Mouse (Mus musculus) cerebellum, adult 9-11 months (tissue): ENCODE results near the gene Nasp.

Source experiments
- DNase-seq: peaks from one replicate; pipeline ENCODE4 v3.0.0; 2022

The Nasp gene

DNA sequence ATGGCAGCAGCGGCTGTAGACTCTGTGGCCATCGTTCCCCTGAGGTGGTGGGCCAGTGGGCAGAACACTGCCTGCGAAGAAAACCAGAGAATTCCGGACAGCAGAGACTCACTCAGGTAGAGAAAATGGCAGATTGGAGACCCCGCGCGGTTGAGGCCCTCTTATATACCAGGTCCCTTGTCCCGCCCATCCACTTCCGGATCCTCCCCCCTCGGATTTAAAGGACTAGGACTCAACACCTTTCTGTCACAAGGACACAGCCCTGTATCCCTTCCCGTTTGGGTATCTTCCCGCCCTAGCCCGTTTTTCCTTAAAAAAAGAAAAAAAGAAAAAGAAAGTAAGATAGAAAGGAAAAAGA is 403 bp downstream of the Nasp start:
- peak; percentile 90 for DNase-seq

DNA sequence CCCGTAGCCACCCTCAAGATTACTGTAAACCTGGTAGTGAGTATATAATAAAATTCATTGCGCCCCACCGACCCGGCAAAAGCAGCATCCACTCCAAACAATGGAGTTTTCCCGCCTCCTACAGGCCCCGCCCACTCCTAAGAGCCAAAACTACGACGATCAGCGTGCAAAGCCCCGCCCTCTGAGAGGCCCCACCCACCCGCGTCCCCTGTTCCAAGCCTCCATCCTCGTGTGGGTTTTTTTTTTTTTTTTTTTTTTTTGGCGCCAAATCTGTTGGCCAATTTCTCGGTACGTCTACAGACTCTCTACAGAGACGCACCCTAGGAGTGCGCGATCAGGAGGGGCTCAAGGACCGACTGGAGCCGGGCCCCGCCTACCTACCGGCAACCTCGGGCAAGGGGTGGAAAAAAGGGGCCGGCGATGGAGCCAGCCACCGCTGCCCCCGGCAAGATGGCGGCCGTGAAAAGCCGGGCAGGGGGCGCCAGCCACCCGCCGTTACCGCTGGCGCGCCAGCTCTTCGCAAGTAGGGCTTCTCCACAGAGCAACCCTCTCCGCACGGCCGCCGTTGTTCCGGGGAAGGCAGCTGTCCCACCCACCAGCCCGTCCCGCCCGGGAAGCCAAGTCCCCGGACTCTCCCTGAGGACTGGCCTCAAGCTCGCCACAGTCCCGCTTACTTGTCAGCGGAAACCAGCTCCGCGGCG is 933 bp downstream of the Nasp start:
- peak; percentile 72 for DNase-seq

DNA sequence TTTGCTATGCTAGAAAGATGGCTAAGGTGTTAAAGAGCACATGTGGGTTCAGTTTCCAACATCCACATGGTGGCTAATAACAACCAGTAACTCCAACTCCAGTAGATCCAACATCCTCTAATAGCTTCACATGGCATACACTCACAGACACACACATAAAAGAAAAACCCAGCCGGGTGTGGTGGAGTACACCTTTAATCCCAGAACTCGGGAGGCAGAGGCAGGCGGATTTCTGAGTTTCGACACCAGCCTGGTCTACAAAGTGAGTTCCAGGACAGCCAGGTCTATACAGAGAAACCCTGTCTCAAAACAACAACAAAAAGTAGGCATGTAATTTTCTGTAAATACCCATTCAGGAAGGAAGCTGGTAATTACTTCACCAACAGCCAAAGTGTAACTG is 2.9 kb downstream of the Nasp start:
- no peak for DNase-seq

DNA sequence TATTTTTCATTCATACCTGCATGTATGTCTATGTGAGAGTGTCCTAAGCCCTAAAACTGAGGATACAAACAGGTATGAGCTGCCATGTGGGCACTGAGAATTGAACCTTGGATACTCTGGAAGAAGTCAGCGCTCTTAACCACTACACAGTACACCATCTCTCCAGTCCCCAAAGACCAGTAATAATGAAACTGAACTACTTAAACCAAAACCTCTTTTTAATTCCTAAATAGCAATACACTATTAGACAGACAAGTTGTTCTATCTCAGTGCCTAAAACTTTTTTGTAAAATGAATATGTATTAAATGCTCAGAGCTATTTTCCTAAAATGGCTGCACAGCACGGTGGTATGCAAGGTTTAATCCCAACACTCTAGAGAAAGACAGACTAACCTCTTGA is 12.5 kb downstream of the Nasp start:
- no peak for DNase-seq

DNA sequence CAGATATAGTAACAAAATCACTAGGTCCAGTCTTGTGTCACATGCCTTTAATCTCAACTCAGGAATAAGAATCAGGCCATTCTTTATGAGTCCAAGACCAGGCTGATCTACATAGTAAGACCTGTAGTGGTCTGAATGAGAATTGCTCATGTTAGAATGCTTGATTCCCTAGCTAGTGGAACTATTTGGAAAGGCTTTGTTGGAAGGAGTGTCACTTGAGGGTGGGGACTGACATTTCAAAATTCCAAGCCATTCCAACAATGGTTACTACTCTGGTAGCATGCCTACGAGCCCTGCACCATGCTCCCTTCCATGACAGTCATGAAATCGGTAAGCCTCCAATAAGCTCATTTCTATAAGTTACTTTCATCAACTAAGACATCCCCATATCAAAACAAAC is 15.1 kb downstream of the Nasp start:
- DNase-seq: no peak

DNA sequence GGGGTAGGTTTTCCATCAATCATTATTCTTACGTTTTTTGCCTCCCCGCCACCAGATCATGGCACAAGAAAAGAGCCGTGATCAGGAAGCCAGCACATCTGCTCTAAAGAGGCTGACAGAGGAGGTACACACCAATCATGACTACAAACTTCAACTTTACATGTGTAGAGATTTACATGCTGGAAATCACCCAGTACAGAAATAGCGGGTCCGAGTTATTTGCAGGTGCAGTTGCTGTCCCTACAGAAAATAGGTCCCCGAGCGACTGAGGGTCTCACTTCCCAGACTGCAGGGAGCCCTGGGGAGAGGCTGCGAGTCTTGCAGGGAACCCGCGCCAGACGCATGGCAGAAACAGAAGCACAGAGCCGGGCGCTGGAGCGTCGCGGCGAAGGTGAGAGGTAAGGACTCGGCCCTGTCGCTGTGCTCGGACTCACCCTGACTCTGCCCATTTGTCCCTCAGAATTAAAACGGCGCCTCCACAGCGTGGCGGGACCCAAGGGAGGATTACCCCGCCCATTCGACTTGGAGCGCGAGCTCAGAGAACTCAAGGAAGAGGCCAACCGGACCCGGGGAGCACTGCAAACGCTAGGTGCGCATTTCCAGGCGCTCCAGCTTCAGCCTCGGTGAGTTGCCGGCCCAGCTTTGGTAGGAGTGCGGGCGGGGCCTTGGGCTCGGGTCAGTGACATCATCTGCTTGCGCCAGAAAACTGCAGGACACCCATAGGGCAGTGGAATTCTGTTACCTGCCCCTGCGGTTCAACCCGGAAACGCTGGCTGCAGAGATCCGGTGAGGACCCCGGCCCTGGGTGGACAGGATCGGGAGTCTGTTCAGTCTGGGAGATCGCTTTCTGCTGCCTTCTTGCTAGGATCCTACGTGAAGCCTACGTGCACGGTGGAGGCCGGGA is 30.5 kb downstream of the Nasp start:
- peak; percentile 94 for DNase-seq

DNA sequence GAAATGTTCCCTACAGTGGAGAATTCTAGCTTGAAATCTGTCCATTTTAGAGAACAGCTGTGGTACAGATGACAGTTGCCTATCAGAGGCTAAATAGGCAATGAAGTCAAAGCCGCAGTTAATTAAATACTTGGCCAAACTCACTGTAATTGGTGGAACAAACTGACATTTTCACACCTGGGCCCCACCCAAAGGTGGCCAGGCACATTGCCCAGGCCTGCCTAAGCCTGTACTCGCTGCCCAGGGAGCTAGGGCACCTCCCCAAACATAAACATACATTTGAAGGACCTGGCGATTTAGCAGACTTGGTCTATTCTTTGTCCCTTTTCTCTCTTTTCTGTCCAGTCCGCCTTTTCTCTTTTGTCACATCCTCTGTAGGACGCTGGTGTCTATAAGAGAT is 31.4 kb downstream of the Nasp start, which contains the start of gene Ccdc17:
Ccdc17 (plus strand) TSS at position 276 of the 400 bp plus-strand sequence.
- DNase-seq: peak; percentile 19

DNA sequence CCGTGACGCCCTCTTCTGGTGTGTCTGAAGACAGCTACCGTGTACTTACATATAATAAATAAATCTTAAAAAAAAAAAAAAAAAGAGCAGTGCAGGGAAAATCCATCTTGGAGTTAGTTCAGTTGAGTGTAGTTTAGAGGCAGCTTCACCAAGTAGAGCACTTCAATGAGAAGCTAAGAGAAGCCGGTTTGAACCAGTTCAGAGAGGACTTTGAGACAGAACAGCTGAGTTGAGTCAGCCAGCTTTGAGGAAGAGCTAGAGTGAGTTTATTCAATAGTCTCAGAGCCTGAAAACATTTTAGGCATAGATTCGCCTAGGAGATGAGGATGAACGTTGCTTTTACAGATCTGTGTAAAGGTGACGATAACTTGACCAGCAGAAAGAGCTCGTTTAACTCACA is 31.9 kb downstream of the Nasp start:
- no peak for DNase-seq

DNA sequence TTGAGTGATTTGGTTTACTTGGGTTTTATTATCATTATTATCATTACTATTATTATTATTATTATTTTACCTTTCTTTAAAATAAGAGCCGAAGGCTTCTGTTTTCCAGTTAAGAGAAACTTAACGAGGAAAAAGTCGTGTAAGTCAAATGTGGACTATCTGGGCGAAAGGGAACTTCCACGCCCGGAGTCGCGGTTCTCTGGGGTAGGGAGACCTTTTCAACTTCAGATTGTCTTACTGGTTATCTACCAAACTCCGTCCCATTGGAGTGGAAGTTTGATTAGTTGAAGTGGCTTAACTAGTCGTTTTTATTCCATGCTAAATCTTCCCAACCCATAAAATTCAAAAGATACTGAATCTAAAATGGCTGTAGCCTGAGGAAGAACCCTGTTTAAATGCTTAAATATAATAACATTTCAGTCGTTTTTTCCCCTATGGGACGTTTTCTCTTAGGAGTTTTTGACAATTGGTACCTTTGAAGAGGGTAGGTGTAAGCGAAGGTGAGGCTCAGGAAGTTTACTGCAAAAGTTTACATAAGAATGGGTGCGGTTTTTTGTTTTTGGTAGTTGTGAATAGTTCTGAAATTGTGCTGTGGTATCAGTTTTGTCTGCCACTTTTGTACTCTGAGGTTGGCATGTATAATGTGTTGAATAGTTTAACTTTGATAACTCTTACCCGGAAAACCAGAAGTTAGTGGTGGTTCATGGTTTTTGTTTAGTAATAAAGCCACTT is 69.4 kb downstream of the Nasp start:
- no peak for DNase-seq

DNA sequence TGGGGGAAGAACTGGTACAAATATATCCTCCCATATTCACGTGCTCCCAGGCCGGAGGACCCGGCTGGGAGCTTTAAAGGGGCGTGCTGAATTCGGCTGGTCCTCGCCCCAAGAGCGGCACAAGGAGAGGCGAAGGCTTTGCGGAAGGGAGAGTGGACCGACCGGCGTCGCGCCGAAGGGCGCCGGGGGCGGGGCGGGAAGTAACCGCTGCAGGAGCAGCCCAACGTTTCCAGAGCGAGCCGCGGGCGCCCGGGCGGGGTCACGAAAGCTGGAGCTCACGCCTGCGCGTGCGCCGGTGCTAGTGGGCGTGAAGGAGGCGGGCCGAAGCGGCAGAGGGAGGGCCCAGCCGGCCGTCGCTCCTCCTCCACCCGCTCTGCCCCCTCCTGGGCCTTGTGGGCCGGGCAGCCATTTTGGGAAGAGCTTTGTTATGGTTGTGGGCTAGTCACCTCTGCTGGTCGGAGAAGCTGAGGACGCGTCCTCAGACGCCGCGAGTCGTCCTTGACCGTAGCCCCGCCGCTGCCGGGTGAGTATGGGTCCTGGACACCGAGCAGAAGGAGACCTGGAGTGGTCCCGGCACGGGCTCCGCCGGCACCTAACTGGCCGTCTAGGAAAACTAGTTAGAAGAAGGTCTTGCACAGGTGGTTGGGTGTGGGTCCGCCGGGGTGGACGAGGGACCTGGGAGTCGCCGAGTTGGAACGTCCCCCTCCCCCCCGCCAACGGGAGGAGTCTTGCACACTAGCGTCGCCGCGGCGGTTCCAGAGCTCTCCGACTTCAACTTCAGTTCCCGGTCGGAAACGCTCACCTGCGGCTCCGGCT is 70.2 kb downstream of the Nasp start, which contains the start of gene Gpbp1l1:
Gpbp1l1 (plus strand) TSS at position 353 of the 816 bp plus-strand sequence.
- peak; percentile 98 for DNase-seq

DNA sequence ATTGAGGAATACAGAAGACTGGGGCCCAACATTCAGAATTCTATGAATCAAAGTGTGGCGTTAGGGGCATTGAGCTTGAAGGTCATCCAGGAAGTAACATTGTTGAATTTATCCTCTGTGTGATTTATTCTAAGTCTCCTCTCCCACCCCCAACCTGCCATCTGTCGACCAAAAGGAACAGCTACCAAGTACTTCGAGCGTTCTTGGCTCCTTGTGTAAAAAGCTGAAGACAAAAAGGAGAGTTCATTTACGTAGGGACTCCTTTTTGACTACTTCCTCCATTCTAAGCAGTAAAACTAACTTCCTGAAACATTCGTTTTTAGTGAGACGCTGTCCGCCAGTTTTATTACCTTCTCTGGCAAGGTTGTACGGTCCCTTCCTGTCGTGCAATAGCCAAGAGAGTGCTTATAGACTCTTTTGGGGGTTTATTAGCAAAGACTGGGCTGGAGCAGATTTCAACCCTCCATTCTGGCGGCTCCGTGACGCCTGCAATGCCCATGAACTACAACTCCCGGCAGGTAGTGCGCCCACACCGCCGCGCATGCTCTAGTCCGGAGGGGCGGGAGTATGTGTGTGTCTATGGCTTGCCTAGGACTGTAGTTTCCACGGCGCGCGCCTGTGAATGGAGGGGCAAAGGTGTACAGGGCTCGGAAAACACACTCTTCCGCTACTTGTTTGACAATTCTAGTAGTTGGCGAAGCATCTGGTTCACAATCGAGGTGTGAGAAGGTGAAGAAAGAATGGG is 71.0 kb downstream of the Nasp start:
- DNase-seq: peak; percentile 95

DNA sequence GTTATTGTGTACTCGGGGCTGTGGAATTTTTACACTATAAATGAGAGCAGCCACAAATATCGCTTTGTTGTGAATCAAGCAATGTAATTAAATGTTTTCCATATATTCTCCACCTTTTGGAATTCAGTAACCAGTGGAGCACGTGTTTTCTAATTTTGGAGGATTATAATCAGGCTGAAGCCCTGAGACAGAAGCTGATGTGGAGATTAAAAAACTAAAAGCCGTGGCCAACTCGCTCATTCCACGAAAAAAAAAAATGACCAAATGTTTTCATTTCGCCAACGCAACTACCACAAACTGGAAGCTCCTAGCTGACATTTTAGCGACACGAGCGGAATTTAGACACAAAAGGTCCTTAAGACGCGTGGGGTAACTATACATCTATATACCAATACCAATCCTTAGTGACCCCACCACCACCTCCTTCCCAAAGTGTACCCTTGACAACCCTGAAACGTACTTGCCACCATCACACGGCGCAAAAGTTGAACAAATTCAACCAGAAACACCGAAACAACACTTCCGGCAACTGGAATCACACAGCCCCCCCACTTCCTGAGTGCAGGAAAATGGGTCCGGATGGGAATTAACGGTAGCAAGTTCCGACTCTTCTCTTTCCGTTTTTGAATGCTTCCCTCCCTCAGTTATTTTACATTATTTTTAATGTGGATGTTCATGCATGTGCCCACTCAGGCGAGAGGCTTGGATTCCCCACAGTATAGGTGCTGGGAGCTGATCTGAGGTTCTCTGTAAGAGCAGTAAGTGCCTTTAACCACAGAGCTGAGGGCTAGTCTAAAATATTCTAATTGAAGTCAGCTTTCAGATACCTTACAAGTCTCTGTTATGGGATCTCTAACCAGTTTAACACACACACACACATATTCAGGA is 72.1 kb downstream of the Nasp start, which contains the start of gene Tmem69:
Tmem69 (minus strand) TSS at position 524 of the 888 bp plus-strand sequence.
- DNase-seq: peak; percentile 77

DNA sequence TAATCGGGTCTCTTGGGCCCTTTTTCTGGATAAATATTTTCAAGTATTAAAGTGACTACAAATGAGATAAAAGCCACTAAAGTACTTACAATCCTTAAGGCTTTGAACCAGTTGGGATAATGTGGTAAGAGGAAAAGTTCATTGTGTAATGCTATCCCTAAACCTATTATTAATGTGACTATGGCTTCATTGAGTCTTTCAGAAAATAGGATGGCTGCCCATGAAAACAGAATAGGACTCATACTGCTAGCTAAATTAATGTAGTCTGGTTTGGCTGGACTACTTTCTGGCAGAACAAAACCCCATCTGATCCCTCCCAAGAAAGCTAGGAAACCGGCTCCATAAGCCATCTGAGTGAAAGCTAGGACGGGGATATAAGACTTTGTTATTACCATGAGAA is 74.7 kb downstream of the Nasp start:
- DNase-seq: no peak
